Mouse (Mus musculus): ENCODE data around the gene Gimap8. TPM values are rescaled to one million over a fixed set of nuclear protein-coding genes. Genes with fewer than 3 reads are reported as not detected.

Gene Gimap8
- polyA plus RNA-seq, 1 experiment from 2014 or later, result 0.52 TPM

GRCm38 (mm10) chr6:48630831-48631230 lies 16.2 kb upstream of the Gimap8 start:
- H3K9me3 ChIP-seq (ENCODE audit: control insufficient read depth, low read length), result no peaks in the 10 kb centered on the region
- no peak overlapping the region for H3K9ac ChIP-seq (replicated peaks; ENCODE audit: low read depth, low read length)
- H3K36me3 ChIP-seq (ENCODE audit: control insufficient read depth, insufficient read depth), result no peaks in the 10 kb centered on the region
- no peak overlapping the region for H3K27ac ChIP-seq (ENCODE audit: low read length)
- peaks cover 22% of the 10 kb centered on the region for H3K4me1 ChIP-seq (replicated peaks; ENCODE audit: control insufficient read depth, insufficient read depth, low read length)
- 81% methylated on average over 8 of the region's 8 CpGs for WGBS
- ATAC-seq, result no peak
- peaks cover 9% of the 10 kb centered on the region for H3K27me3 ChIP-seq (replicated peaks; ENCODE audit: control insufficient read depth, insufficient read depth, low read length)
- H3K4me3 ChIP-seq (replicated peaks; ENCODE audit: low read length), result no peak overlapping the region
- no peak overlapping the region for H3K4me2 ChIP-seq (ENCODE audit: low read length)

GRCm38 (mm10) chr6:48635105-48635504 lies 11.9 kb upstream of the Gimap8 start:
- Histone ChIP-seq H3K9ac (replicated peaks; ENCODE audit: low read depth, low read length) (no peak overlapping the region), H3K27me3 (replicated peaks; ENCODE audit: control insufficient read depth, insufficient read depth, low read length) (0 out of 2 replicates have a peak, but pooled peaks cover 3% of the 10 kb centered on the region), H3K4me2 (ENCODE audit: low read length) (no peak overlapping the region), H3K4me3 (replicated peaks; ENCODE audit: low read length) (no peak overlapping the region), H3K4me1 (replicated peaks; ENCODE audit: control insufficient read depth, insufficient read depth, low read length) (no peaks in the 10 kb centered on the region; the same call in 1 of the 2 replicates), H3K36me3 (ENCODE audit: control insufficient read depth, insufficient read depth) (no peaks in the 10 kb centered on the region), H3K27ac (ENCODE audit: low read length) (no peak overlapping the region), H3K9me3 (ENCODE audit: control insufficient read depth, low read length) (no peaks in the 10 kb centered on the region)
- WGBS, result 90% methylated on average over 2 of the region's 2 CpGs
- ATAC-seq, result no peak

- no peaks in the 10 kb centered on the region for H3K9me3 ChIP-seq (ENCODE audit: control insufficient read depth, low read length)
- H3K4me1 ChIP-seq (replicated peaks; ENCODE audit: control insufficient read depth, insufficient read depth, low read length), result no peaks in the 10 kb centered on the region
- no peak overlapping the region for H3K4me3 ChIP-seq (replicated peaks; ENCODE audit: low read length)
- H3K27me3 ChIP-seq (replicated peaks; ENCODE audit: control insufficient read depth, insufficient read depth, low read length), result no peaks in the 10 kb centered on the region
- H3K4me2 ChIP-seq (ENCODE audit: low read length), result no peak overlapping the region
- H3K36me3 ChIP-seq (ENCODE audit: control insufficient read depth, insufficient read depth), result no peaks in the 10 kb centered on the region
- ATAC-seq, result no peak
- H3K27ac ChIP-seq (ENCODE audit: low read length), result no peak overlapping the region
- no peak overlapping the region for H3K9ac ChIP-seq (replicated peaks; ENCODE audit: low read depth, low read length)
- WGBS, result 54% methylated on average over 6 of the region's 6 CpGs
Measured at GRCm38 (mm10) chr6:48636515-48636914, 10.5 kb upstream of the Gimap8 start.

- no peaks in the 10 kb centered on the region for H3K9me3 ChIP-seq (ENCODE audit: control insufficient read depth, low read length)
- H3K36me3 ChIP-seq (ENCODE audit: control insufficient read depth, insufficient read depth), result no peaks in the 10 kb centered on the region
- no peak overlapping the region for H3K9ac ChIP-seq (replicated peaks; ENCODE audit: low read depth, low read length)
- no peak overlapping the region for H3K4me3 ChIP-seq (replicated peaks; ENCODE audit: low read length)
- ATAC-seq, result no peak
- no peak overlapping the region for H3K4me2 ChIP-seq (ENCODE audit: low read length)
- no peaks in the 10 kb centered on the region for H3K27me3 ChIP-seq (replicated peaks; ENCODE audit: control insufficient read depth, insufficient read depth, low read length)
- no peak overlapping the region for H3K27ac ChIP-seq (ENCODE audit: low read length)
- WGBS, result 77% methylated on average over 6 of the region's 6 CpGs
- H3K4me1 ChIP-seq (replicated peaks; ENCODE audit: control insufficient read depth, insufficient read depth, low read length), result no peaks in the 10 kb centered on the region
Measured at GRCm38 (mm10) chr6:48637811-48638500, 9.1 kb upstream of the Gimap8 start.

- no peaks in the 10 kb centered on the region for H3K36me3 ChIP-seq (ENCODE audit: control insufficient read depth, insufficient read depth)
Measured at GRCm38 (mm10) chr6:48638553-48638952, 8.5 kb upstream of the Gimap8 start.

GRCm38 (mm10) chr6:48641391-48641790 lies 5.6 kb upstream of the Gimap8 start:
- H3K4me1 ChIP-seq (replicated peaks; ENCODE audit: control insufficient read depth, insufficient read depth, low read length), result no peaks in the 10 kb centered on the region
- H3K27ac ChIP-seq (ENCODE audit: low read length), result no peak overlapping the region
- WGBS, result 80% methylated on average over 6 of the region's 6 CpGs
- no peaks in the 10 kb centered on the region for H3K27me3 ChIP-seq (replicated peaks; ENCODE audit: control insufficient read depth, insufficient read depth, low read length)
- no peak for ATAC-seq
- H3K4me3 ChIP-seq (replicated peaks; ENCODE audit: low read length), result no peak overlapping the region
- no peaks in the 10 kb centered on the region for H3K36me3 ChIP-seq (ENCODE audit: control insufficient read depth, insufficient read depth)
- H3K4me2 ChIP-seq (ENCODE audit: low read length), result no peak overlapping the region
- H3K9me3 ChIP-seq (ENCODE audit: control insufficient read depth, low read length), result no peaks in the 10 kb centered on the region
- H3K9ac ChIP-seq (replicated peaks; ENCODE audit: low read depth, low read length), result no peak overlapping the region

More at GRCm38 (mm10) chr6:48638553-48638952, 8.5 kb upstream of the Gimap8 start:
- WGBS, result 73% methylated on average over 2 of the region's 2 CpGs
- Histone ChIP-seq H3K27me3 (replicated peaks; ENCODE audit: control insufficient read depth, insufficient read depth, low read length) (no peaks in the 10 kb centered on the region), H3K4me1 (replicated peaks; ENCODE audit: control insufficient read depth, insufficient read depth, low read length) (no peaks in the 10 kb centered on the region), H3K9ac (replicated peaks; ENCODE audit: low read depth, low read length) (no peak overlapping the region), H3K4me2 (ENCODE audit: low read length) (no peak overlapping the region), H3K4me3 (replicated peaks; ENCODE audit: low read length) (no peak overlapping the region), H3K27ac (ENCODE audit: low read length) (no peak overlapping the region), H3K9me3 (ENCODE audit: control insufficient read depth, low read length) (no peaks in the 10 kb centered on the region)
- no peak for ATAC-seq

- no peak overlapping the region for H3K4me2 ChIP-seq (ENCODE audit: low read length)
- no peak overlapping the region for H3K9ac ChIP-seq (replicated peaks; ENCODE audit: low read depth, low read length)
- H3K4me3 ChIP-seq (replicated peaks; ENCODE audit: low read length), result no peak overlapping the region
- no peak overlapping the region for H3K27ac ChIP-seq (ENCODE audit: low read length)
- H3K36me3 ChIP-seq (ENCODE audit: control insufficient read depth, insufficient read depth), result no peaks in the 10 kb centered on the region
- no peaks in the 10 kb centered on the region for H3K27me3 ChIP-seq (replicated peaks; ENCODE audit: control insufficient read depth, insufficient read depth, low read length)
- peak; percentile 43; the same call in 1 of the 2 replicates for ATAC-seq
- H3K9me3 ChIP-seq (ENCODE audit: control insufficient read depth, low read length), result no peaks in the 10 kb centered on the region
- 18% methylated on average over 4 of the region's 4 CpGs for WGBS
- H3K4me1 ChIP-seq (replicated peaks; ENCODE audit: control insufficient read depth, insufficient read depth, low read length), result no peaks in the 10 kb centered on the region
Measured at GRCm38 (mm10) chr6:48642764-48643292, 4.2 kb upstream of the Gimap8 start.

- H3K4me2 ChIP-seq (ENCODE audit: low read length), result no peak overlapping the region
- H3K4me1 ChIP-seq (replicated peaks; ENCODE audit: control insufficient read depth, insufficient read depth, low read length), result no peaks in the 10 kb centered on the region
- WGBS, result 14% methylated on average over 12 of the region's 12 CpGs
- no peak overlapping the region for H3K27ac ChIP-seq (ENCODE audit: low read length)
- no peak overlapping the region for H3K9ac ChIP-seq (replicated peaks; ENCODE audit: low read depth, low read length)
- no peaks in the 10 kb centered on the region for H3K36me3 ChIP-seq (ENCODE audit: control insufficient read depth, insufficient read depth)
- H3K27me3 ChIP-seq (replicated peaks; ENCODE audit: control insufficient read depth, insufficient read depth, low read length), result no peaks in the 10 kb centered on the region
- H3K9me3 ChIP-seq (ENCODE audit: control insufficient read depth, low read length), result no peaks in the 10 kb centered on the region
- no peak overlapping the region for H3K4me3 ChIP-seq (replicated peaks; ENCODE audit: low read length)
- ATAC-seq, result peak; percentile 50; the same call in 1 of the 2 replicates
Measured at GRCm38 (mm10) chr6:48645660-48646308, 1.2 kb upstream of the Gimap8 start.

GRCm38 (mm10) chr6:48646309-48646690 lies 734 bp upstream of the Gimap8 start:
- no peaks in the 10 kb centered on the region for H3K9me3 ChIP-seq (ENCODE audit: control insufficient read depth, low read length)
- H3K36me3 ChIP-seq (ENCODE audit: control insufficient read depth, insufficient read depth), result no peaks in the 10 kb centered on the region
- no peak overlapping the region for H3K4me3 ChIP-seq (replicated peaks; ENCODE audit: low read length)
- H3K27ac ChIP-seq (ENCODE audit: low read length), result no peak overlapping the region
- no peak overlapping the region for H3K4me2 ChIP-seq (ENCODE audit: low read length)
- ATAC-seq, result no peak
- no peaks in the 10 kb centered on the region for H3K4me1 ChIP-seq (replicated peaks; ENCODE audit: control insufficient read depth, insufficient read depth, low read length)
- no peaks in the 10 kb centered on the region for H3K27me3 ChIP-seq (replicated peaks; ENCODE audit: control insufficient read depth, insufficient read depth, low read length)
- no peak overlapping the region for H3K9ac ChIP-seq (replicated peaks; ENCODE audit: low read depth, low read length)
- WGBS, result 77% methylated on average over 4 of the region's 4 CpGs

Measured in forebrain, embryonic 16.5 days (tissue).